Mouse (Mus musculus) ES-Bruce4 (cell line): ENCODE data around the gene Pfkm.

Experiments
- CTCF ChIP-seq: IDR thresholded peaks from one replicate; pipeline ENCODE4 v1.8.1; 2011; ENCODE audit warnings: low read depth, low read length
- POLR2A ChIP-seq: IDR thresholded peaks from one replicate; pipeline ENCODE4 v1.8.1; 2011; ENCODE audit warnings: low read length; ENCODE audit not compliant: insufficient read depth

GRCm38 (mm10) chr15:98043967-98044366 lies 48.4 kb upstream of the Pfkm start:
- TF ChIP-seq CTCF: no peak
- TF ChIP-seq POLR2A: no peak
